Mouse (Mus musculus): ENCODE data around the gene Yod1.

- TF ChIP-seq CTCF (IDR thresholded peaks at IDR 0.05; ENCODE audit: low read depth) (no peak), EP300 (IDR thresholded peaks at IDR 0.05; ENCODE audit: low read depth) (no peak)
These were observed 17.3 kb downstream of the Yod1 start for GRCm38 (mm10) chr1:130734452-130734851.

All from liver, embryonic 14.5 days (tissue).